Mouse (Mus musculus) CH12.LX (cell line): ENCODE measurements around the gene Irf2.

Experiments used
- CTCF ChIP-seq, 2 experiments: IDR thresholded peaks in 1 of 2; conservative IDR thresholded peaks in 1 of 2; 2 replicates each; pipeline ENCODE4 v1.5.1; 2011 to 2012; ENCODE audit warnings: low read depth in 2 of 2, low read length in 2 of 2, improper control_type of control experiment in 1 of 2, inconsistent platforms in 1 of 2, mild to moderate bottlenecking in 1 of 2, moderate library complexity in 1 of 2
- IRF4 ChIP-seq: IDR thresholded peaks from 2 replicates; pipeline ENCODE4 v1.6.1; 2014; ENCODE audit warnings: low read depth, mild to moderate bottlenecking, inconsistent platforms, low read length, improper control_type of control experiment
- NELFE ChIP-seq: IDR thresholded peaks from 2 replicates; pipeline ENCODE4 v1.6.1; 2011; ENCODE audit warnings: low read depth, low read length, improper control_type of control experiment
- POLR2AphosphoS2 ChIP-seq: IDR thresholded peaks from 2 replicates; pipeline ENCODE4 v1.6.1; 2011; ENCODE audit warnings: low read depth, low read length, improper control_type of control experiment
- ZMIZ1 ChIP-seq: IDR thresholded peaks from 2 replicates; pipeline ENCODE4 v1.6.1; 2012; ENCODE audit warnings: low read depth, mild to moderate bottlenecking, inconsistent platforms, low read length, improper control_type of control experiment

GRCm38 (mm10) chr8:46777760-46778460, 38.4 kb downstream of the Irf2 start:
- TF ChIP-seq POLR2AphosphoS2 (no peak), CTCF (conservative IDR thresholded peaks at IDR 0.05 in 1 of 2, IDR thresholded peaks at IDR 0.05 in 1 of 2; ENCODE audit: low read depth in 2 of 2, low read length in 2 of 2) (no peak), IRF4 (no peak), ZMIZ1 (no peak), NELFE (no peak)
